Mouse (Mus musculus) MEL (cell line): Measurements from ENCODE around the gene Wnt1. TPM values are rescaled to one million over a fixed set of nuclear protein-coding genes. Genes with fewer than 3 reads are reported as not detected.
A peak's percentile ranks its signal among the peaks of the same experiment; 100 is the strongest.

Experiments used
- DNase-seq: peaks from one replicate; pipeline ENCODE4 v3.0.0; 2011; ENCODE audit warnings: low read depth, low spot score
- H3K27ac ChIP-seq: 2 replicates; pipeline ENCODE4 v1.5.1; 2012; ENCODE audit warnings: low read depth, mild to moderate bottlenecking, control low read depth, low read length, moderate library complexity; ENCODE audit not compliant: control insufficient read depth
- H3K27me3 ChIP-seq, 2 experiments: fragments of 150-350 bp in 1 of 2; sonication (generic) in 1 of 2; 2 replicates each; pipeline ENCODE4 v1.6.1; 2012; ENCODE audit warnings: low read length in 2 of 2, mild to moderate bottlenecking in 2 of 2, improper control_type of control experiment in 1 of 2, moderate library complexity in 1 of 2; ENCODE audit not compliant: insufficient read depth in 2 of 2, control insufficient read depth in 1 of 2
- H3K36me3 ChIP-seq, 2 experiments: 2 replicates each; pipeline ENCODE4 v1.6.1; 2012 to 2014; ENCODE audit warnings: low read length in 2 of 2, improper control_type of control experiment in 1 of 2, inconsistent platforms in 1 of 2, mild to moderate bottlenecking in 1 of 2; ENCODE audit not compliant: insufficient read depth in 2 of 2, control insufficient read depth in 1 of 2
- H3K4me1 ChIP-seq, 2 experiments: fragments of 150-350 bp in 1 of 2; sonication (generic) in 1 of 2; 2 replicates each; pipeline ENCODE4 v1.6.1; 2012; ENCODE audit warnings: low read length in 2 of 2, improper control_type of control experiment in 1 of 2, mild to moderate bottlenecking in 1 of 2; ENCODE audit not compliant: insufficient read depth in 2 of 2, control insufficient read depth in 1 of 2
- H3K4me3 ChIP-seq, 2 experiments: fragments of 150-350 bp in 1 of 2; sonication (generic) in 1 of 2; 2 replicates each; pipeline ENCODE4 v1.5.1; 2012; ENCODE audit warnings: low read depth in 2 of 2, low read length in 2 of 2, mild to moderate bottlenecking in 2 of 2, moderate library complexity in 2 of 2, control low read depth in 1 of 2, improper control_type of control experiment in 1 of 2; ENCODE audit not compliant: control insufficient read depth in 1 of 2, insufficient read depth in 1 of 2
- H3K79me2 ChIP-seq: 2 replicates; pipeline ENCODE4 v1.6.1; 2012; ENCODE audit warnings: mild to moderate bottlenecking, low read length, moderate library complexity; ENCODE audit not compliant: control insufficient read depth, poor library complexity, insufficient read depth
- H3K9ac ChIP-seq: 2 replicates; pipeline ENCODE4 v1.6.1; 2012; ENCODE audit warnings: low read depth, mild to moderate bottlenecking, control low read depth, low read length, moderate library complexity; ENCODE audit not compliant: control insufficient read depth, poor library complexity, severe bottlenecking
- H3K9me3 ChIP-seq: fragments of 150-350 bp; sonication (generic); replicated peaks from 2 replicates; pipeline ENCODE4 v1.6.1; 2012; ENCODE audit warnings: mild to moderate bottlenecking, low read length, improper control_type of control experiment, moderate library complexity; ENCODE audit not compliant: insufficient read depth
- BHLHE40 ChIP-seq: IDR thresholded peaks from 2 replicates; pipeline ENCODE4 v1.6.1; 2012; ENCODE audit warnings: low read depth, mild to moderate bottlenecking, inconsistent platforms, low read length, improper control_type of control experiment, borderline replicate concordance
- CHD1 ChIP-seq: IDR thresholded peaks from 2 replicates; pipeline ENCODE4 v1.6.1; 2012; ENCODE audit warnings: low read depth, mild to moderate bottlenecking, inconsistent platforms, low read length, improper control_type of control experiment
- CHD2 ChIP-seq: IDR thresholded peaks from 2 replicates; pipeline ENCODE4 v1.6.1; 2011; ENCODE audit warnings: low read length, improper control_type of control experiment
- CTCF ChIP-seq, 3 experiments: IDR thresholded peaks in 2 of 3; conservative IDR thresholded peaks in 1 of 3; 2 replicates each; pipeline ENCODE4 v1.5.1; 2011 to 2012; ENCODE audit warnings: low read length in 3 of 3, low read depth in 2 of 3, mild to moderate bottlenecking in 2 of 3, improper control_type of control experiment in 1 of 3, inconsistent platforms in 1 of 3, mixed read lengths in 1 of 3, moderate library complexity in 1 of 3; ENCODE audit not compliant: control insufficient read depth in 1 of 3, insufficient read depth in 1 of 3, poor library complexity in 1 of 3, severe bottlenecking in 1 of 3
- E2F4 ChIP-seq: IDR thresholded peaks from 2 replicates; pipeline ENCODE4 v1.6.1; 2011; ENCODE audit warnings: low read depth, low read length, improper control_type of control experiment, borderline replicate concordance
- ELF1 ChIP-seq: IDR thresholded peaks from 2 replicates; pipeline ENCODE4 v1.6.1; 2014; ENCODE audit warnings: low read depth, mild to moderate bottlenecking, inconsistent platforms, low read length, improper control_type of control experiment, moderate library complexity
- EP300 ChIP-seq, 2 experiments: IDR thresholded peaks; 2 replicates each; pipeline ENCODE4 v1.6.1; 2011; ENCODE audit warnings: improper control_type of control experiment in 2 of 2, low read length in 2 of 2, low read depth in 1 of 2, mild to moderate bottlenecking in 1 of 2
- ETS1 ChIP-seq: IDR thresholded peaks from 2 replicates; pipeline ENCODE4 v1.6.1; 2012; ENCODE audit warnings: low read depth, mild to moderate bottlenecking, inconsistent platforms, low read length, improper control_type of control experiment, moderate library complexity
- GABPA ChIP-seq: IDR thresholded peaks from 2 replicates; pipeline ENCODE4 v1.6.1; 2012; ENCODE audit warnings: low read depth, mild to moderate bottlenecking, inconsistent platforms, low read length, improper control_type of control experiment, moderate library complexity
- GATA1 ChIP-seq: IDR thresholded peaks from 2 replicates; pipeline ENCODE4 v1.6.1; 2011; ENCODE audit warnings: low read depth, low read length, improper control_type of control experiment
- JUND ChIP-seq: IDR thresholded peaks from 2 replicates; pipeline ENCODE4 v1.6.1; 2011; ENCODE audit warnings: low read depth, mild to moderate bottlenecking, improper control_type of control experiment, low read length
- MAFK ChIP-seq: IDR thresholded peaks from 2 replicates; pipeline ENCODE4 v1.6.1; 2011; ENCODE audit warnings: low read depth, mild to moderate bottlenecking, low read length, improper control_type of control experiment, borderline replicate concordance
- MAZ ChIP-seq: IDR thresholded peaks from 2 replicates; pipeline ENCODE4 v1.6.1; 2012; ENCODE audit warnings: low read depth, mild to moderate bottlenecking, inconsistent platforms, low read length, improper control_type of control experiment
- MEF2A ChIP-seq: IDR thresholded peaks from 2 replicates; pipeline ENCODE4 v1.6.1; 2014; ENCODE audit warnings: low read depth, mild to moderate bottlenecking, inconsistent platforms, low read length, improper control_type of control experiment; ENCODE audit not compliant: poor library complexity, insufficient replicate concordance, severe bottlenecking; ENCODE audit errors: extremely low read depth
- MXI1 ChIP-seq: IDR thresholded peaks from 2 replicates; pipeline ENCODE4 v1.6.1; 2011; ENCODE audit warnings: mild to moderate bottlenecking, low read depth, low read length, improper control_type of control experiment
- MYB ChIP-seq: IDR thresholded peaks from 2 replicates; pipeline ENCODE4 v1.6.1; 2011; ENCODE audit warnings: mild to moderate bottlenecking, low read depth, low read length, improper control_type of control experiment
- MYC ChIP-seq: IDR thresholded peaks from 2 replicates; pipeline ENCODE4 v1.6.1; 2011; ENCODE audit warnings: low read depth, mild to moderate bottlenecking, low read length, improper control_type of control experiment, moderate library complexity
- NELFE ChIP-seq: IDR thresholded peaks from 2 replicates; pipeline ENCODE4 v1.6.1; 2011; ENCODE audit warnings: low read depth, low read length, improper control_type of control experiment
- RAD21 ChIP-seq: IDR thresholded peaks from 2 replicates; pipeline ENCODE4 v1.6.1; 2011; ENCODE audit warnings: mild to moderate bottlenecking, low read depth, low read length, improper control_type of control experiment
- SIN3A ChIP-seq: IDR thresholded peaks from 2 replicates; pipeline ENCODE4 v1.6.1; 2012; ENCODE audit warnings: low read length, improper control_type of control experiment, inconsistent platforms
- TAL1 ChIP-seq: IDR thresholded peaks from 2 replicates; pipeline ENCODE4 v1.6.1; 2012; ENCODE audit warnings: mild to moderate bottlenecking, inconsistent platforms, low read length, moderate library complexity, mixed read lengths
- TBP ChIP-seq: IDR thresholded peaks from 2 replicates; pipeline ENCODE4 v1.8.0; 2011; ENCODE audit warnings: low read depth, low read length, improper control_type of control experiment
- TCF12 ChIP-seq: IDR thresholded peaks from 2 replicates; pipeline ENCODE4 v1.6.1; 2014; ENCODE audit warnings: low read depth, mild to moderate bottlenecking, inconsistent platforms, low read length, improper control_type of control experiment, moderate library complexity
- UBTF ChIP-seq: IDR thresholded peaks from 2 replicates; pipeline ENCODE4 v1.6.1; 2012; ENCODE audit warnings: low read depth, mild to moderate bottlenecking, inconsistent platforms, low read length, improper control_type of control experiment, moderate library complexity, borderline replicate concordance; ENCODE audit not compliant: insufficient read depth
- USF2 ChIP-seq, 2 experiments: IDR thresholded peaks; 2 replicates each; pipeline ENCODE4 v1.6.1; 2011 to 2012; ENCODE audit warnings: improper control_type of control experiment in 2 of 2, low read length in 2 of 2, borderline replicate concordance in 1 of 2, inconsistent platforms in 1 of 2, low read depth in 1 of 2, mild to moderate bottlenecking in 1 of 2; ENCODE audit not compliant: insufficient read depth in 1 of 2
- ZKSCAN1 ChIP-seq: IDR thresholded peaks from 2 replicates; pipeline ENCODE4 v1.6.1; 2012; ENCODE audit warnings: low read depth, mild to moderate bottlenecking, inconsistent platforms, low read length, improper control_type of control experiment, moderate library complexity
- ZMIZ1 ChIP-seq: IDR thresholded peaks from 2 replicates; pipeline ENCODE4 v1.6.1; 2012; ENCODE audit warnings: low read depth, mild to moderate bottlenecking, inconsistent platforms, low read length, improper control_type of control experiment, moderate library complexity
- ZNF384 ChIP-seq: IDR thresholded peaks from 2 replicates; pipeline ENCODE4 v1.6.1; 2012; ENCODE audit warnings: low read depth, mild to moderate bottlenecking, inconsistent platforms, low read length, improper control_type of control experiment
- polyA plus RNA-seq, 2 experiments: library from polyadenylated mRNA; stranded (reverse) in 1 of 2; unstranded in 1 of 2; fragments of >175 nt in 1 of 2; fragments of >200 nt in 1 of 2; gene quantifications; 2 replicates each; pipeline versions ENCODE4 v1.2.1 to v1.2.4; 2012; ENCODE audit warnings: low replicate concordance in 2 of 2, low read depth in 1 of 2; ENCODE audit not compliant: insufficient read length in 2 of 2, insufficient read depth in 1 of 2, missing spikeins in 1 of 2
- total RNA-seq: library from RNA; depleted of rRNA; stranded (reverse); fragments of 300-350 nt; gene quantifications from 2 replicates; pipeline ENCODE4 v1.2.3, GENCODE M21; 2012

Gene Wnt1
- total and polyA plus RNA-seq, 3 experiments: not detected

- Histone ChIP-seq H3K9ac (no peak overlapping the region), H3K4me1 (peaks cover 12 to 21% of the 10 kb centered on the region in 2 experiments), H3K9me3 (no peaks in the 10 kb centered on the region), H3K36me3 (peaks cover 0 to 19% of the 10 kb centered on the region in 2 experiments; a peak in 2 of 4 replicates), H3K4me3 (no peak overlapping the region), H3K27ac (no peak overlapping the region), H3K79me2 (peaks cover 27% of the 10 kb centered on the region), H3K27me3 (no peaks in the 10 kb centered on the region)
- TF ChIP-seq E2F4 (no peak), EP300 (IDR thresholded peaks at IDR 0.05; ENCODE audit: low read depth in 1 of 2, low read length in 2 of 2) (peak in 1 of 2 experiments; percentile 33; a peak in 1 of 4 replicates), ZMIZ1 (no peak), MEF2A (no peak), MAFK (no peak), GATA1 (peak; percentile 47)
- no peak for DNase-seq
Measured at GRCm38 (mm10) chr15:98827611-98828011, 38.0 kb downstream of the Wnt1 start.

- peak within 1 kb of the TSS; percentile 97 for H3K27ac ChIP-seq
- peak; percentile 99 for DNase-seq
- peaks cover 15 to 26% of the 10 kb centered on the region in 2 experiments for H3K4me1 ChIP-seq
- no peaks in the 10 kb centered on the region for H3K27me3 ChIP-seq
- H3K36me3 ChIP-seq: peaks cover 0 to 25% of the 10 kb centered on the region in 2 experiments; a peak in 2 of 4 replicates
- H3K4me3 ChIP-seq: peak within 1 kb of the TSS; percentile 75 to 85
- H3K9me3 ChIP-seq: no peaks in the 10 kb centered on the region
- peak within 1 kb of the TSS; percentile 82 for H3K9ac ChIP-seq
- peaks cover 27% of the 10 kb centered on the region for H3K79me2 ChIP-seq
- peak; percentile 90 for TF ChIP-seq MXI1
- TF ChIP-seq ZNF384: no peak; the same call in 1 of the 2 replicates
- TF ChIP-seq ETS1: peak; percentile 79
- TF ChIP-seq MYC: peak; percentile 56; the same call in 1 of the 2 replicates
- peak; percentile 98 for TF ChIP-seq NELFE
- no peak for TF ChIP-seq MYB
- TF ChIP-seq GABPA: no peak
- TF ChIP-seq USF2 (IDR thresholded peaks at IDR 0.05; ENCODE audit: borderline replicate concordance in 1 of 2, insufficient read depth in 1 of 2, low read depth in 1 of 2, low read length in 2 of 2): no peak
- TF ChIP-seq ELF1: peak; percentile 99
- TF ChIP-seq SIN3A: peak; percentile 85
- peak; percentile 99 for TF ChIP-seq ZMIZ1
- peak; percentile 96 for TF ChIP-seq MAZ
- no peak for TF ChIP-seq BHLHE40
- TF ChIP-seq CTCF (IDR thresholded peaks at IDR 0.05 in 2 of 3, conservative IDR thresholded peaks at IDR 0.05 in 1 of 3; ENCODE audit: control insufficient read depth in 1 of 3, insufficient read depth in 1 of 3, low read depth in 2 of 3, low read length in 3 of 3, poor library complexity in 1 of 3, severe bottlenecking in 1 of 3): peak in 2 of 3 experiments; percentile 73 to 88; a peak in 5 of 6 replicates
- no peak for TF ChIP-seq JUND
- peak; percentile 57 for TF ChIP-seq TAL1
- TF ChIP-seq RAD21: no peak
- no peak for TF ChIP-seq CHD1
- no peak for TF ChIP-seq ZKSCAN1
- no peak for TF ChIP-seq CHD2
- peak; percentile 70 for TF ChIP-seq GATA1
- TF ChIP-seq UBTF: no peak
- TF ChIP-seq TBP: peak; percentile 94
- peak; percentile 83 for TF ChIP-seq TCF12
- peak in 1 of 2 experiments; percentile 53; a peak in 2 of 4 replicates for TF ChIP-seq EP300 (IDR thresholded peaks at IDR 0.05; ENCODE audit: low read depth in 1 of 2, low read length in 2 of 2)
Measured at GRCm38 (mm10) chr15:98830736-98831683, 41.4 kb downstream of the Wnt1 start, which contains the start of gene Prkag1. TSS of gene Prkag1 (minus strand) at chr15:98831521.
